Mouse (Mus musculus) MEL (cell line): ENCODE data around the gene Srebf1. TPM values are rescaled to one million over a fixed set of nuclear protein-coding genes. Genes with fewer than 3 reads are reported as not detected.

ENCODE experiments used
- DNase-seq: peaks from one replicate; pipeline ENCODE4 v3.0.0; 2011; ENCODE audit warnings: low read depth, low spot score
- H3K27ac ChIP-seq: 2 replicates; pipeline ENCODE4 v1.5.1; 2012; ENCODE audit warnings: low read depth, mild to moderate bottlenecking, control low read depth, low read length, moderate library complexity; ENCODE audit not compliant: control insufficient read depth
- H3K27me3 ChIP-seq, 2 experiments: fragments of 150-350 bp in 1 of 2; sonication (generic) in 1 of 2; 2 replicates each; pipeline ENCODE4 v1.6.1; 2012; ENCODE audit warnings: low read length in 2 of 2, mild to moderate bottlenecking in 2 of 2, improper control_type of control experiment in 1 of 2, moderate library complexity in 1 of 2; ENCODE audit not compliant: insufficient read depth in 2 of 2, control insufficient read depth in 1 of 2
- H3K36me3 ChIP-seq, 2 experiments: 2 replicates each; pipeline ENCODE4 v1.6.1; 2012 to 2014; ENCODE audit warnings: low read length in 2 of 2, improper control_type of control experiment in 1 of 2, inconsistent platforms in 1 of 2, mild to moderate bottlenecking in 1 of 2; ENCODE audit not compliant: insufficient read depth in 2 of 2, control insufficient read depth in 1 of 2
- H3K4me1 ChIP-seq, 2 experiments: fragments of 150-350 bp in 1 of 2; sonication (generic) in 1 of 2; 2 replicates each; pipeline ENCODE4 v1.6.1; 2012; ENCODE audit warnings: low read length in 2 of 2, improper control_type of control experiment in 1 of 2, mild to moderate bottlenecking in 1 of 2; ENCODE audit not compliant: insufficient read depth in 2 of 2, control insufficient read depth in 1 of 2
- H3K4me3 ChIP-seq, 2 experiments: fragments of 150-350 bp in 1 of 2; sonication (generic) in 1 of 2; 2 replicates each; pipeline ENCODE4 v1.5.1; 2012; ENCODE audit warnings: low read depth in 2 of 2, low read length in 2 of 2, mild to moderate bottlenecking in 2 of 2, moderate library complexity in 2 of 2, control low read depth in 1 of 2, improper control_type of control experiment in 1 of 2; ENCODE audit not compliant: control insufficient read depth in 1 of 2, insufficient read depth in 1 of 2
- H3K79me2 ChIP-seq: 2 replicates; pipeline ENCODE4 v1.6.1; 2012; ENCODE audit warnings: mild to moderate bottlenecking, low read length, moderate library complexity; ENCODE audit not compliant: control insufficient read depth, poor library complexity, insufficient read depth
- H3K9ac ChIP-seq: 2 replicates; pipeline ENCODE4 v1.6.1; 2012; ENCODE audit warnings: low read depth, mild to moderate bottlenecking, control low read depth, low read length, moderate library complexity; ENCODE audit not compliant: control insufficient read depth, poor library complexity, severe bottlenecking
- H3K9me3 ChIP-seq: fragments of 150-350 bp; sonication (generic); replicated peaks from 2 replicates; pipeline ENCODE4 v1.6.1; 2012; ENCODE audit warnings: mild to moderate bottlenecking, low read length, improper control_type of control experiment, moderate library complexity; ENCODE audit not compliant: insufficient read depth
- BHLHE40 ChIP-seq: IDR thresholded peaks from 2 replicates; pipeline ENCODE4 v1.6.1; 2012; ENCODE audit warnings: low read depth, mild to moderate bottlenecking, inconsistent platforms, low read length, improper control_type of control experiment, borderline replicate concordance
- CHD1 ChIP-seq: IDR thresholded peaks from 2 replicates; pipeline ENCODE4 v1.6.1; 2012; ENCODE audit warnings: low read depth, mild to moderate bottlenecking, inconsistent platforms, low read length, improper control_type of control experiment
- CHD2 ChIP-seq: IDR thresholded peaks from 2 replicates; pipeline ENCODE4 v1.6.1; 2011; ENCODE audit warnings: low read length, improper control_type of control experiment
- CTCF ChIP-seq, 3 experiments: IDR thresholded peaks in 2 of 3; conservative IDR thresholded peaks in 1 of 3; 2 replicates each; pipeline ENCODE4 v1.5.1; 2011 to 2012; ENCODE audit warnings: low read length in 3 of 3, low read depth in 2 of 3, mild to moderate bottlenecking in 2 of 3, improper control_type of control experiment in 1 of 3, inconsistent platforms in 1 of 3, mixed read lengths in 1 of 3, moderate library complexity in 1 of 3; ENCODE audit not compliant: control insufficient read depth in 1 of 3, insufficient read depth in 1 of 3, poor library complexity in 1 of 3, severe bottlenecking in 1 of 3
- EP300 ChIP-seq, 2 experiments: IDR thresholded peaks; 2 replicates each; pipeline ENCODE4 v1.6.1; 2011; ENCODE audit warnings: improper control_type of control experiment in 2 of 2, low read length in 2 of 2, low read depth in 1 of 2, mild to moderate bottlenecking in 1 of 2
- ETS1 ChIP-seq: IDR thresholded peaks from 2 replicates; pipeline ENCODE4 v1.6.1; 2012; ENCODE audit warnings: low read depth, mild to moderate bottlenecking, inconsistent platforms, low read length, improper control_type of control experiment, moderate library complexity
- GABPA ChIP-seq: IDR thresholded peaks from 2 replicates; pipeline ENCODE4 v1.6.1; 2012; ENCODE audit warnings: low read depth, mild to moderate bottlenecking, inconsistent platforms, low read length, improper control_type of control experiment, moderate library complexity
- KAT2A ChIP-seq: conservative IDR thresholded peaks from 2 replicates; pipeline ENCODE4 v1.6.1; 2012; ENCODE audit warnings: low read depth, low read length, improper control_type of control experiment, inconsistent platforms
- MAFK ChIP-seq: IDR thresholded peaks from 2 replicates; pipeline ENCODE4 v1.6.1; 2011; ENCODE audit warnings: low read depth, mild to moderate bottlenecking, low read length, improper control_type of control experiment, borderline replicate concordance
- MAX ChIP-seq: IDR thresholded peaks from 2 replicates; pipeline ENCODE4 v1.6.1; 2011; ENCODE audit warnings: low read length, improper control_type of control experiment
- MAZ ChIP-seq: IDR thresholded peaks from 2 replicates; pipeline ENCODE4 v1.6.1; 2012; ENCODE audit warnings: low read depth, mild to moderate bottlenecking, inconsistent platforms, low read length, improper control_type of control experiment
- MXI1 ChIP-seq: IDR thresholded peaks from 2 replicates; pipeline ENCODE4 v1.6.1; 2011; ENCODE audit warnings: mild to moderate bottlenecking, low read depth, low read length, improper control_type of control experiment
- MYB ChIP-seq: IDR thresholded peaks from 2 replicates; pipeline ENCODE4 v1.6.1; 2011; ENCODE audit warnings: mild to moderate bottlenecking, low read depth, low read length, improper control_type of control experiment
- POLR2A ChIP-seq, 2 experiments: IDR thresholded peaks; 2 replicates each; pipeline ENCODE4 v1.6.1; 2011 to 2012; ENCODE audit warnings: low read length in 2 of 2, mild to moderate bottlenecking in 2 of 2, control low read depth in 1 of 2, improper control_type of control experiment in 1 of 2, low read depth in 1 of 2, moderate library complexity in 1 of 2; ENCODE audit not compliant: control insufficient read depth in 1 of 2, insufficient read depth in 1 of 2, poor library complexity in 1 of 2
- POLR2AphosphoS5 ChIP-seq: IDR thresholded peaks from 2 replicates; pipeline ENCODE4 v1.6.1; 2012; ENCODE audit warnings: low read depth, borderline replicate concordance, mild to moderate bottlenecking, inconsistent platforms, low read length, moderate library complexity, mixed read lengths
- RAD21 ChIP-seq: IDR thresholded peaks from 2 replicates; pipeline ENCODE4 v1.6.1; 2011; ENCODE audit warnings: mild to moderate bottlenecking, low read depth, low read length, improper control_type of control experiment
- RCOR1 ChIP-seq: IDR thresholded peaks from 2 replicates; pipeline ENCODE4 v1.6.1; 2012; ENCODE audit warnings: low read depth, mild to moderate bottlenecking, inconsistent platforms, low read length, improper control_type of control experiment
- SIN3A ChIP-seq: IDR thresholded peaks from 2 replicates; pipeline ENCODE4 v1.6.1; 2012; ENCODE audit warnings: low read length, improper control_type of control experiment, inconsistent platforms
- SMC3 ChIP-seq: IDR thresholded peaks from 2 replicates; pipeline ENCODE4 v1.6.1; 2011; ENCODE audit warnings: low read depth, low read length, improper control_type of control experiment
- TAL1 ChIP-seq: IDR thresholded peaks from 2 replicates; pipeline ENCODE4 v1.6.1; 2012; ENCODE audit warnings: mild to moderate bottlenecking, inconsistent platforms, low read length, moderate library complexity, mixed read lengths
- TBP ChIP-seq: IDR thresholded peaks from 2 replicates; pipeline ENCODE4 v1.8.0; 2011; ENCODE audit warnings: low read depth, low read length, improper control_type of control experiment
- USF1 ChIP-seq: IDR thresholded peaks from 2 replicates; pipeline ENCODE4 v1.6.1; 2014; ENCODE audit warnings: low read depth, mild to moderate bottlenecking, inconsistent platforms, low read length, improper control_type of control experiment, moderate library complexity
- ZKSCAN1 ChIP-seq: IDR thresholded peaks from 2 replicates; pipeline ENCODE4 v1.6.1; 2012; ENCODE audit warnings: low read depth, mild to moderate bottlenecking, inconsistent platforms, low read length, improper control_type of control experiment, moderate library complexity
- ZMIZ1 ChIP-seq: IDR thresholded peaks from 2 replicates; pipeline ENCODE4 v1.6.1; 2012; ENCODE audit warnings: low read depth, mild to moderate bottlenecking, inconsistent platforms, low read length, improper control_type of control experiment, moderate library complexity
- ZNF384 ChIP-seq: IDR thresholded peaks from 2 replicates; pipeline ENCODE4 v1.6.1; 2012; ENCODE audit warnings: low read depth, mild to moderate bottlenecking, inconsistent platforms, low read length, improper control_type of control experiment
- polyA plus RNA-seq, 2 experiments: library from polyadenylated mRNA; stranded (reverse) in 1 of 2; unstranded in 1 of 2; fragments of >175 nt in 1 of 2; fragments of >200 nt in 1 of 2; gene quantifications; 2 replicates each; pipeline versions ENCODE4 v1.2.1 to v1.2.4; 2012; ENCODE audit warnings: low replicate concordance in 2 of 2, low read depth in 1 of 2; ENCODE audit not compliant: insufficient read length in 2 of 2, insufficient read depth in 1 of 2, missing spikeins in 1 of 2
- total RNA-seq: library from RNA; depleted of rRNA; stranded (reverse); fragments of 300-350 nt; gene quantifications from 2 replicates; pipeline ENCODE4 v1.2.3, GENCODE M21; 2012

The Srebf1 gene
- total and polyA plus RNA-seq, 3 experiments = 241 to 288 TPM; not detected in 1

GRCm38 (mm10) chr11:60213266-60213665 is 9.1 kb downstream of the Srebf1 start:
- TF ChIP-seq POLR2A (IDR thresholded peaks at IDR 0.05; ENCODE audit: control insufficient read depth in 1 of 2, insufficient read depth in 1 of 2, low read depth in 1 of 2, low read length in 2 of 2, poor library complexity in 1 of 2) (no peak), ZKSCAN1 (no peak), MYB (no peak), TBP (no peak), BHLHE40 (no peak), CTCF (IDR thresholded peaks at IDR 0.05 in 2 of 3, conservative IDR thresholded peaks at IDR 0.05 in 1 of 3; ENCODE audit: control insufficient read depth in 1 of 3, insufficient read depth in 1 of 3, low read depth in 2 of 3, low read length in 3 of 3, poor library complexity in 1 of 3, severe bottlenecking in 1 of 3) (no peak), GABPA (no peak), POLR2AphosphoS5 (no peak), ETS1 (no peak), EP300 (IDR thresholded peaks at IDR 0.05; ENCODE audit: low read depth in 1 of 2, low read length in 2 of 2) (no peak)
- no peaks in the 10 kb centered on the region for H3K9me3 ChIP-seq
- H3K27ac ChIP-seq = no peak overlapping the region
- peaks cover 8 to 37% of the 10 kb centered on the region in 2 experiments for H3K36me3 ChIP-seq
- no peak overlapping the region for H3K9ac ChIP-seq
- peak; percentile 12 for DNase-seq
- peaks cover 28 to 51% of the 10 kb centered on the region in 2 experiments for H3K4me1 ChIP-seq
- H3K79me2 ChIP-seq = peaks cover 86% of the 10 kb centered on the region
- no peaks in the 10 kb centered on the region for H3K27me3 ChIP-seq
- H3K4me3 ChIP-seq = no peak overlapping the region

GRCm38 (mm10) chr11:60211761-60212160 is 10.6 kb downstream of the Srebf1 start:
- peak; percentile 28 for DNase-seq
- Histone ChIP-seq H3K79me2 (peaks cover 88% of the 10 kb centered on the region), H3K27me3 (no peaks in the 10 kb centered on the region), H3K4me3 (no peak overlapping the region), H3K27ac (no peak overlapping the region), H3K36me3 (peaks cover 9 to 26% of the 10 kb centered on the region in 2 experiments), H3K4me1 (peaks cover 16 to 37% of the 10 kb centered on the region in 2 experiments), H3K9me3 (no peaks in the 10 kb centered on the region), H3K9ac (no peak overlapping the region)
- TF ChIP-seq USF1 = no peak
- no peak for TF ChIP-seq CHD1
- TF ChIP-seq GABPA = no peak

- Histone ChIP-seq H3K27me3 (no peaks in the 10 kb centered on the region), H3K9me3 (no peaks in the 10 kb centered on the region), H3K9ac (peak overlapping the region; percentile 80), H3K36me3 (peaks cover 6 to 20% of the 10 kb centered on the region in 2 experiments), H3K4me1 (peaks cover 11 to 31% of the 10 kb centered on the region in 2 experiments), H3K79me2 (peaks cover 82% of the 10 kb centered on the region), H3K27ac (peak overlapping the region; percentile 92), H3K4me3 (no peak overlapping the region; a peak in 2 of 4 replicates)
- no peak for DNase-seq
- TF ChIP-seq CHD2 (no peak), RCOR1 (no peak), BHLHE40 (no peak), EP300 (IDR thresholded peaks at IDR 0.05; ENCODE audit: low read depth in 1 of 2, low read length in 2 of 2) (no peak), RAD21 (no peak), MYB (no peak), CHD1 (no peak), MAX (no peak), MAFK (no peak), ZMIZ1 (no peak), SIN3A (no peak), SMC3 (no peak), ZKSCAN1 (no peak), MXI1 (no peak), MAZ (no peak), ETS1 (no peak), ZNF384 (no peak), GABPA (no peak), TAL1 (no peak), KAT2A (no peak)
These were observed 11.2 kb downstream of the Srebf1 start for GRCm38 (mm10) chr11:60211152-60211551.
